Mouse (Mus musculus): Measurements from ENCODE around the gene Zkscan2.

DNA sequence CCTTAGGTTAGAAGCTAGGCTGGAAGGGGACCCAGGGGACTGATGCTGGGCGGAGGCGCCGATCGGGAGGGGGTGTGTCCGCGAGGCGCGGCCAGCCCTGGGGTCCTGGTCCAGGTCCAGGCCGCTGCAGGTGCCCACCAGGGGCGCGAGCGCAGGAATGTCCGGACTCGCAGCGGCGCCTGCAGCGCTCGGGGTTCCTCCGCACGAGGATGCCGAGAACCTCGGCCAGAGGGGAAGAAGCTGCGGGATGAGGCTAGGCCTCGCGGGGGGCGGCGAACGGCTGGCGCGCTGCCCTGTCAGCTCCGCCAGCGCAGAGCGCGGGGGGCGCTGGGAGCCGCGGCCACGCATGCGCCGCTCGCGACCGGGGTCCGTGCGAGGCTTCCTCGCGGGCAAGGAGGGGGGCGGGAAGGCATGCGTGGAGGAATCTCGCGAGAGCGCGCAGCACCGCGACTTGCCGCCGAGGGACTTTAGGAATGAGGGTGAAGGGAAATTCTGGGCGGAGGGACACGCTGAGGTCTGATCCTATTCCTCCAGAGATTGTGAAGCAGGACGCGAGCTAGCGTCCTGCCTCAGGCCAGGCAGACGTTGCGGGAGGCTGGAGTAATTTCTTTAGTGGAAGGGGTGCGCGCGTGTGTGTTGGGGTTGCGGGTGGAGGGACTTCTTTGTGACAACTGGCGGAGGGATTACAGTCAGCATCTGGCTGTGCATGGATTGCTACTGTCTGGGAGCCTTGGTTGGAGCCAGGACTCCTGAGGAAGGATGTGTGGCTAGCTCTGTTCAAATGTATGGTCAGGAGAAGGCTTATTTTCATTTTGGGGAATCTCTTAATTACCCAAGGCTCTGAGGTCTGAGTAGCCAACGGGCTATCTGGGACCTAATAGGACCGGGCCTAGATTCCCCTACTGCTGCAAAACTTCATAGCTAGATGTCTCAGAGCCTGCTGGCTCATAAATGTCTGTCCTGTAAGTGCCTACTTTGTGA is at the start of gene Zkscan2:
- no peak for TF ChIP-seq CTCF (IDR thresholded peaks at IDR 0.05; ENCODE audit: borderline replicate concordance, extremely low read depth, insufficient read depth, insufficient read length)
- peak; percentile 94 for TF ChIP-seq POLR2A (IDR thresholded peaks at IDR 0.05; ENCODE audit: borderline replicate concordance, extremely low read depth, insufficient read depth, insufficient read length, poor library complexity, severe bottlenecking)

All from brain, embryonic 14.5 days (tissue).